Mouse (Mus musculus) MEL (cell line): ENCODE results near the gene Dusp1.

Source experiments
- BHLHE40 ChIP-seq: IDR thresholded peaks from 2 replicates; pipeline ENCODE4 v1.6.1; 2012; ENCODE audit warnings: low read depth, mild to moderate bottlenecking, inconsistent platforms, low read length, improper control_type of control experiment, borderline replicate concordance
- CHD1 ChIP-seq: IDR thresholded peaks from 2 replicates; pipeline ENCODE4 v1.6.1; 2012; ENCODE audit warnings: low read depth, mild to moderate bottlenecking, inconsistent platforms, low read length, improper control_type of control experiment
- CHD2 ChIP-seq: IDR thresholded peaks from 2 replicates; pipeline ENCODE4 v1.6.1; 2011; ENCODE audit warnings: low read length, improper control_type of control experiment
- CTCF ChIP-seq, 3 experiments: IDR thresholded peaks in 2 of 3; conservative IDR thresholded peaks in 1 of 3; 2 replicates each; pipeline ENCODE4 v1.5.1; 2011 to 2012; ENCODE audit warnings: low read length in 3 of 3, low read depth in 2 of 3, mild to moderate bottlenecking in 2 of 3, improper control_type of control experiment in 1 of 3, inconsistent platforms in 1 of 3, mixed read lengths in 1 of 3, moderate library complexity in 1 of 3; ENCODE audit not compliant: control insufficient read depth in 1 of 3, insufficient read depth in 1 of 3, poor library complexity in 1 of 3, severe bottlenecking in 1 of 3
- EP300 ChIP-seq, 2 experiments: IDR thresholded peaks; 2 replicates each; pipeline ENCODE4 v1.6.1; 2011; ENCODE audit warnings: improper control_type of control experiment in 2 of 2, low read length in 2 of 2, low read depth in 1 of 2, mild to moderate bottlenecking in 1 of 2
- GATA1 ChIP-seq: IDR thresholded peaks from 2 replicates; pipeline ENCODE4 v1.6.1; 2011; ENCODE audit warnings: low read depth, low read length, improper control_type of control experiment
- KAT2A ChIP-seq: conservative IDR thresholded peaks from 2 replicates; pipeline ENCODE4 v1.6.1; 2012; ENCODE audit warnings: low read depth, low read length, improper control_type of control experiment, inconsistent platforms
- POLR2A ChIP-seq, 2 experiments: IDR thresholded peaks; 2 replicates each; pipeline ENCODE4 v1.6.1; 2011 to 2012; ENCODE audit warnings: low read length in 2 of 2, mild to moderate bottlenecking in 2 of 2, control low read depth in 1 of 2, improper control_type of control experiment in 1 of 2, low read depth in 1 of 2, moderate library complexity in 1 of 2; ENCODE audit not compliant: control insufficient read depth in 1 of 2, insufficient read depth in 1 of 2, poor library complexity in 1 of 2
- SMC3 ChIP-seq: IDR thresholded peaks from 2 replicates; pipeline ENCODE4 v1.6.1; 2011; ENCODE audit warnings: low read depth, low read length, improper control_type of control experiment
- TAL1 ChIP-seq: IDR thresholded peaks from 2 replicates; pipeline ENCODE4 v1.6.1; 2012; ENCODE audit warnings: mild to moderate bottlenecking, inconsistent platforms, low read length, moderate library complexity, mixed read lengths
- UBTF ChIP-seq: IDR thresholded peaks from 2 replicates; pipeline ENCODE4 v1.6.1; 2012; ENCODE audit warnings: low read depth, mild to moderate bottlenecking, inconsistent platforms, low read length, improper control_type of control experiment, moderate library complexity, borderline replicate concordance; ENCODE audit not compliant: insufficient read depth
- USF1 ChIP-seq: IDR thresholded peaks from 2 replicates; pipeline ENCODE4 v1.6.1; 2014; ENCODE audit warnings: low read depth, mild to moderate bottlenecking, inconsistent platforms, low read length, improper control_type of control experiment, moderate library complexity
- ZKSCAN1 ChIP-seq: IDR thresholded peaks from 2 replicates; pipeline ENCODE4 v1.6.1; 2012; ENCODE audit warnings: low read depth, mild to moderate bottlenecking, inconsistent platforms, low read length, improper control_type of control experiment, moderate library complexity

DNA sequence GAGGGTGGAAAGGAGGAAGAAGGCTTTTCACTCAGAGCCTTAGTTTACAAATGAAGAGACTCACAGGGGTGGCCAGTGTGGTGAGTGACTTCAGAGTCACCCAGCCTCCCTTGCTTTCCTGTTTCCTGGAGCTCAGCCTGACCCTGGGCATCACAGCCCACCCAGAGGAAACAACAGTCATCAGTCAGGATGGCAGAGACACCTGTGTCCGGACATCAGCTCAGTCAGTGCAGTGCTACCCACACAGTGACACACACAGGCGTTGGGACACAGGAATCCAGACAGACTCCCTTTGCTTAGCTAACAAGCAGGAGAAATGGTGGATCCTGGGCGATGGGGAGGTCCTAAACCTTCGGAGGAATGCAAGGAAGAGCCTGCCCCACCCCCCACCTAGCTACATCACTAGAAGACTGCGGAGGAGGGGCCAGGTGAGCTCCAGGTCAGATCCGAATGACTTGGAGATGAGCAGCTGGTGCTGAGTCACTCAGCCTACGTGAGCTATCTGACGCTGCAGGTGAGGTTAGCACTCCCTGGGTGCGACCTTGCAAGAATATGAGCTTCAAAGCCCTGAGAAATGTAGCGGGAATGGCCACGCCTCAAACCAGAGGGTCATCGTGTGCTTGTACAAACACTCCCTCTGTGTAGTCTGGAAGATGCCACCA lies 12.6 kb downstream of the Dusp1 start:
- TF ChIP-seq TAL1 = no peak
- no peak for TF ChIP-seq SMC3
- no peak for TF ChIP-seq POLR2A (IDR thresholded peaks at IDR 0.05; ENCODE audit: control insufficient read depth in 1 of 2, insufficient read depth in 1 of 2, low read depth in 1 of 2, low read length in 2 of 2, poor library complexity in 1 of 2)
- no peak for TF ChIP-seq CTCF (IDR thresholded peaks at IDR 0.05 in 2 of 3, conservative IDR thresholded peaks at IDR 0.05 in 1 of 3; ENCODE audit: control insufficient read depth in 1 of 3, insufficient read depth in 1 of 3, low read depth in 2 of 3, low read length in 3 of 3, poor library complexity in 1 of 3, severe bottlenecking in 1 of 3)
- TF ChIP-seq KAT2A = no peak
- no peak for TF ChIP-seq BHLHE40
- no peak for TF ChIP-seq EP300 (IDR thresholded peaks at IDR 0.05; ENCODE audit: low read depth in 1 of 2, low read length in 2 of 2)
- no peak for TF ChIP-seq USF1
- TF ChIP-seq CHD2 = no peak
- no peak for TF ChIP-seq CHD1
- TF ChIP-seq ZKSCAN1 = no peak
- no peak for TF ChIP-seq GATA1
- TF ChIP-seq UBTF = no peak
